Mouse (Mus musculus): ENCODE data around the gene Ing5. TPM values are rescaled to one million over a fixed set of nuclear protein-coding genes. Genes with fewer than 3 reads are reported as not detected.
"Not testable (repeated sequence)": the region's sequence is repeated elsewhere in the genome, so short reads cannot be mapped to it uniquely, and the experiment has no call there.

The Ing5 gene
- polyA plus RNA-seq, 1 experiment from 2014 or later = 20.6 TPM

DNA sequence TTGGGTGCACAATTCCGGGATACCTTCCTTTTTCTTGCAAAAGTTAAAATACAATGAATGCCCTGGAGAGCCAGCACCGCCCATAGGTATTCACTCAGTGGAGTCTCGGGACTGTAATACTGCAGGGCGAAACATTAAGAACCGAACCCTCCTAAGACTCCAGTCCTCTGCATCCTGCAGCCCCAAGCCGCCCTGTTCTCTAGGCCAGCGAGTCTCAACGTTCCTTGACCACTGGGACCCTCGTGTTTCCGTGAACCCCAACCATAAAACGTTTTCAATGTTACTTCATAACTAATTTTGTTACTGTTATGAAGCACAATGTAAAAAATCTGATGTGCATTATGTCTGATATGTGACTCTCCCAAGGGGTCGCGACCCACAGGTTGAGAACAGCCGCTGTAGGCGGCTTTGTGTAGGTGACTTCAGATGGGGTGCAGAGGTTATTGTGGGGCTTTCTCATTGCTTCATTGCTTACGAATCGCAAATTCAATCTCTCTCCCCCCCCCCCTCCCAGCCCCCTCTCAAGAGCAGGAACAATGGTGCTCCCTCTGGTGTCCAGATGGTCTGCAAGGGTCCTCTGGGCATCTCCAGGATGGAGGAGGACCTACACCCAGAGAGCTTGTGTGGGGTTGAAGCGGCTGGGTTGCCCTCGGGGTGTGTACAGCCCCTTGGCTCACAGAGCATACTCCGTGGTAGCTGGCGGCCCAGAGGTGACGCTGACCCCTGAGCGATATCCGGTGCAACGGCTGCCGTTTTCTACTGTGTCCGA lies 22.2 kb downstream of the Ing5 start:
- peak overlapping the region; percentile 94 for H3K27ac ChIP-seq (ENCODE audit: low read length)
- 42% methylated on average over 27 of the region's 27 CpGs for WGBS
- H3K4me1 ChIP-seq (ENCODE audit: insufficient read depth, low read length) = peaks cover 6% of the 10 kb centered on the region; the same call in 1 of the 2 replicates
- H3K9me3 ChIP-seq (ENCODE audit: low read length) = no peaks in the 10 kb centered on the region
- ATAC-seq (ENCODE audit: low FRiP score, low TSS enrichment) = peak; percentile 53; the same call in 1 of the 2 replicates
- H3K4me3 ChIP-seq (ENCODE audit: low read length) = peak overlapping the region; percentile 56
- H3K9ac ChIP-seq (replicated peaks; ENCODE audit: low read length) = peak overlapping the region; percentile 68
- no peaks in the 10 kb centered on the region for H3K27me3 ChIP-seq (ENCODE audit: insufficient read depth, low read length)
- H3K4me2 ChIP-seq (replicated peaks; ENCODE audit: low read depth, low read length) = peak overlapping the region; percentile 85
- peaks cover 9% of the 10 kb centered on the region; the same call in 1 of the 2 replicates for H3K36me3 ChIP-seq (ENCODE audit: insufficient read depth, low read length)

- peak overlapping the region; percentile 85 for H3K4me2 ChIP-seq (replicated peaks; ENCODE audit: low read depth, low read length)
- H3K9ac ChIP-seq (replicated peaks; ENCODE audit: low read length) = no peak overlapping the region
- no peak overlapping the region for H3K4me3 ChIP-seq (ENCODE audit: low read length)
Measured at GRCm38 (mm10) chr1:93826540-93826835, 22.7 kb downstream of the Ing5 start.

GRCm38 (mm10) chr1:93832754-93833360 lies 29.1 kb downstream of the Ing5 start:
- not testable (repeated sequence) for H3K4me2 ChIP-seq (replicated peaks; ENCODE audit: low read depth, low read length); H3K4me3 ChIP-seq (ENCODE audit: low read length); H3K27me3 ChIP-seq (ENCODE audit: insufficient read depth, low read length); H3K9ac ChIP-seq (replicated peaks; ENCODE audit: low read length); H3K4me1 ChIP-seq (ENCODE audit: insufficient read depth, low read length); H3K9me3 ChIP-seq (ENCODE audit: low read length); H3K27ac ChIP-seq (ENCODE audit: low read length); H3K36me3 ChIP-seq (ENCODE audit: insufficient read depth, low read length)
- 85% methylated on average over 1 of the region's 4 CpGs for WGBS
- peak; percentile 13; the same call in 1 of the 2 replicates for ATAC-seq (ENCODE audit: low FRiP score, low TSS enrichment)

More at GRCm38 (mm10) chr1:93826540-93826835, 22.7 kb downstream of the Ing5 start:
- Histone ChIP-seq H3K27me3 (ENCODE audit: insufficient read depth, low read length) (no peaks in the 10 kb centered on the region), H3K4me1 (ENCODE audit: insufficient read depth, low read length) (peaks cover 6% of the 10 kb centered on the region; the same call in 1 of the 2 replicates), H3K27ac (ENCODE audit: low read length) (no peak overlapping the region), H3K9me3 (ENCODE audit: low read length) (no peaks in the 10 kb centered on the region), H3K36me3 (ENCODE audit: insufficient read depth, low read length) (peaks cover 6% of the 10 kb centered on the region; the same call in 1 of the 2 replicates)
- 93% methylated on average over 9 of the region's 9 CpGs for WGBS
- ATAC-seq (ENCODE audit: low FRiP score, low TSS enrichment) = no peak

DNA sequence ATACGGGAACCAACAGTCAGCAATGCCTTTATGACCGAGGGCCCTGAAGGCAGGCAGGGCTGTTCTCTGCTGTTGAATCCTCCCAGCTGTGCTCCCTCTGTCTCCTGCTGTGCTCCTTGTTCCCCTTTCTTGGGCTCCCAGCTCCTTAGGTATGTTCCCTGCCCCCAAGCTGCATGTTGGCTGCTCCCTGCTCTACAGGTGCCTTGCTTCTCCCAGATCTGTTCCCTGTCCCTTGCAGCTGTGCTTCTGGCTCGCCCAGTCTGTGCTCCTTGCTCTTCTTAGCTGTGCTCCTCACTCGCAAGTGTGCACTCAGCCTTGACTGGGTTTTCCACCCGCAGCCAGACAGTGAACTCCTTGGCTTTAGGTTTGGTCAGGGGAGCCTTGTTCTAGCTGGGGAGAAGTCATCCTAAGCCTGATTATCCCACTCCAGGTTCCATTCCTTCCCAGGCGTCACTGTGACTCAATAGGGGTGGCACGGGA lies 30.9 kb downstream of the Ing5 start:
- Histone ChIP-seq H3K9ac (replicated peaks; ENCODE audit: low read length) (no peak overlapping the region), H3K27ac (ENCODE audit: low read length) (no peak overlapping the region), H3K9me3 (ENCODE audit: low read length) (no peaks in the 10 kb centered on the region), H3K27me3 (ENCODE audit: insufficient read depth, low read length) (no peaks in the 10 kb centered on the region), H3K36me3 (ENCODE audit: insufficient read depth, low read length) (peaks cover 10% of the 10 kb centered on the region), H3K4me2 (replicated peaks; ENCODE audit: low read depth, low read length) (no peak overlapping the region), H3K4me1 (ENCODE audit: insufficient read depth, low read length) (no peaks in the 10 kb centered on the region), H3K4me3 (ENCODE audit: low read length) (no peak overlapping the region)
- 80% methylated on average over 7 of the region's 7 CpGs for WGBS
- ATAC-seq (ENCODE audit: low FRiP score, low TSS enrichment) = no peak

DNA sequence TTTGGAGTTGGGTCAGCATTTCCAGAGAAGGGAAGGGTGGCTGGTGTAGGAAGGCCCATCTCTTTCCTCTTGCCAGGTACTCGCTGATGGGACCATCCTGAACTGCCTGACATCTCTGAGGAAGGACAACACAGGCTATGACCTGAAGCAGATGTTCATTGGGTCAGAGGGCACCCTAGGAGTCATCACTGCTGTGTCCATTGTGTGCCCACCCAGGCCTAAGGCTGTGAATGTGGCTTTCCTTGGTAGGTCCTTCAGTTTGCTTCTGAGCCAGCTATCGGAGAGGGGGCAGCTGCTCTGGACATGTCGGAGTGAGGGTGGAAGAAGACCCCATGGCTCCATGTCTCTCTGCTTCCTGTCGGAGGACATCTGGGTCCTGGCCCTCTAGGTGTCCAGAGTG lies 31.4 kb downstream of the Ing5 start:
- Histone ChIP-seq H3K27ac (ENCODE audit: low read length) (no peak overlapping the region), H3K36me3 (ENCODE audit: insufficient read depth, low read length) (peaks cover 10% of the 10 kb centered on the region), H3K9ac (replicated peaks; ENCODE audit: low read length) (no peak overlapping the region), H3K4me3 (ENCODE audit: low read length) (no peak overlapping the region), H3K4me1 (ENCODE audit: insufficient read depth, low read length) (no peaks in the 10 kb centered on the region), H3K4me2 (replicated peaks; ENCODE audit: low read depth, low read length) (no peak overlapping the region), H3K9me3 (ENCODE audit: low read length) (no peaks in the 10 kb centered on the region), H3K27me3 (ENCODE audit: insufficient read depth, low read length) (no peaks in the 10 kb centered on the region)
- WGBS = 89% methylated on average over 4 of the region's 4 CpGs
- ATAC-seq (ENCODE audit: low FRiP score, low TSS enrichment) = no peak

DNA sequence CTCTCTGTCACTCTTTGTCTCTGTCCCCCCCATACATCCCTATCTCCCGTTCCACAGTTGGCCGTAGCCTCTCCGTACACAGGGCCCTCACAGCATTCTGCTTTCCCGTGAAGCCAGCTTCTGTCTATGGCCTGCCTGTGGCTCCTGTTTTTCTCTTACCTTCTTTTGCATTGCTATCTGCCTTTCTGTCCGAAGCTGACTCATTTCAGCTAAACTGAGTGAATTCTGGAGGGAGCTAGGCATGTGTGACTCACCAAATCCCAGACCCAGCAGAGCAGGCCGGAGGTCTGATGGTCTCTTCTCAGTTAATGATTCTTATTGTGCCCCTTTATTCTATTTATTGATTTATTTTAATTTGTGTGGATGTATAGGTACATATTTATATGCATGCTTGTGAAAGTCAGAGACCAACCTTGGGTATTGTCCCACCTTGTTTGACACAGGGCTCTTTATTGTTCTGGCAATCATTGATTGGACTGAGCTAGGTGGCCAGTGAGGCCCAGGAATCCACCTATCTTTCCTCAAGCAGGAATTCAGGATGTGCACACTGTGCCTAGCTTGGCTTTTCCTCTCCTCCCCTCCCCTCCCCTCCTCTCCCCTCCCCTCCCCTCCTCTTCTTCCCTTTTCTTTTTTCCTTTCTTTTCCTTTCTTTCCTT lies 32.2 kb downstream of the Ing5 start:
- no peak overlapping the region for H3K27ac ChIP-seq (ENCODE audit: low read length)
- no peaks in the 10 kb centered on the region for H3K9me3 ChIP-seq (ENCODE audit: low read length)
- peaks cover 10% of the 10 kb centered on the region for H3K36me3 ChIP-seq (ENCODE audit: insufficient read depth, low read length)
- no peak overlapping the region for H3K9ac ChIP-seq (replicated peaks; ENCODE audit: low read length)
- ATAC-seq (ENCODE audit: low FRiP score, low TSS enrichment) = no peak
- no peaks in the 10 kb centered on the region for H3K27me3 ChIP-seq (ENCODE audit: insufficient read depth, low read length)
- H3K4me2 ChIP-seq (replicated peaks; ENCODE audit: low read depth, low read length) = no peak overlapping the region
- H3K4me1 ChIP-seq (ENCODE audit: insufficient read depth, low read length) = no peaks in the 10 kb centered on the region
- H3K4me3 ChIP-seq (ENCODE audit: low read length) = no peak overlapping the region
- 91% methylated on average over 6 of the region's 6 CpGs for WGBS

DNA sequence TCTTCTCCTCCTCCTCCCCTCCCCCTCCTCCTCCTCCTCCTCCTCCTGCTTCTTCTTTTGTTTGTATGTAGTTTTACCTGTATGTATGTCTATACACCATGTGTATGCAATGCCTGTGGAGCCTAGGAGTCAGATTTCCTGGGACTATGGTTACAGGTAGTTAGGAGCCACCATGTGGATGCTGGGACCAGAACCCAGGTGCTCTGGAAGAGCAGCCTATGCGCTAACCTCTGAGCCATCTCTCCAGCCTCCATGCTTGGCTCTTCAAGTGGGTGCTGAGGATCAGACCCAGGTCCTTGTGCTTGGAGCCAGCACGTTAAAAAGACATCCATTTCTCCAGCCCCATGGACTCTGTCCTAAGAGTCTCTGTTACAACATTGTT lies 32.8 kb downstream of the Ing5 start:
- no peaks in the 10 kb centered on the region for H3K4me1 ChIP-seq (ENCODE audit: insufficient read depth, low read length)
- no peak overlapping the region for H3K27ac ChIP-seq (ENCODE audit: low read length)
- H3K4me3 ChIP-seq (ENCODE audit: low read length) = no peak overlapping the region
- no peak overlapping the region for H3K4me2 ChIP-seq (replicated peaks; ENCODE audit: low read depth, low read length)
- H3K9me3 ChIP-seq (ENCODE audit: low read length) = no peaks in the 10 kb centered on the region
- H3K36me3 ChIP-seq (ENCODE audit: insufficient read depth, low read length) = peaks cover 10% of the 10 kb centered on the region
- no peaks in the 10 kb centered on the region for H3K27me3 ChIP-seq (ENCODE audit: insufficient read depth, low read length)
- no peak for ATAC-seq (ENCODE audit: low FRiP score, low TSS enrichment)
- no peak overlapping the region for H3K9ac ChIP-seq (replicated peaks; ENCODE audit: low read length)
- 86% methylated on average over 2 of the region's 2 CpGs for WGBS

DNA sequence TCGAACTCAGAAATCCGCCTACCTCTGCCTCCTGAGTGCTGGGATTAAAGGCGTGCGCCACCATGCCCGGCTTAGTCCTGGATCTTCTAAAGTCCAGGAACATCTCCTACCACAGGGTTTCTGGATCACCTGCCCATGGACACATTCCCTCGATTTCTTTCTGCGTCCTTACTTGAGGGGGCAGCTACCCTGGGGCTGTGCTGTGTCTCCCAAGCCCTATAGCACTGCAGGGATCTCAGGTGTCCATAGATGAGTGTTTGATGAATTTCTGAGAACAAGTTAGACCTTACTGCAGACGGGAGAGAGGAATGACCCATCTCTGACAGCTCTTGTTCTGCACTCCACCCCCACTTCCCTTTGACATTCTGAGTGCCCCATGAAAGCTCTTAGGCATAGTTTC lies 33.6 kb downstream of the Ing5 start:
- Histone ChIP-seq H3K4me1 (ENCODE audit: insufficient read depth, low read length) (no peaks in the 10 kb centered on the region), H3K4me3 (ENCODE audit: low read length) (no peak overlapping the region), H3K27me3 (ENCODE audit: insufficient read depth, low read length) (no peaks in the 10 kb centered on the region), H3K9me3 (ENCODE audit: low read length) (no peaks in the 10 kb centered on the region), H3K4me2 (replicated peaks; ENCODE audit: low read depth, low read length) (no peak overlapping the region), H3K9ac (replicated peaks; ENCODE audit: low read length) (no peak overlapping the region), H3K36me3 (ENCODE audit: insufficient read depth, low read length) (peaks cover 10% of the 10 kb centered on the region), H3K27ac (ENCODE audit: low read length) (no peak overlapping the region)
- 95% methylated on average over 8 of the region's 8 CpGs for WGBS
- no peak for ATAC-seq (ENCODE audit: low FRiP score, low TSS enrichment)

DNA sequence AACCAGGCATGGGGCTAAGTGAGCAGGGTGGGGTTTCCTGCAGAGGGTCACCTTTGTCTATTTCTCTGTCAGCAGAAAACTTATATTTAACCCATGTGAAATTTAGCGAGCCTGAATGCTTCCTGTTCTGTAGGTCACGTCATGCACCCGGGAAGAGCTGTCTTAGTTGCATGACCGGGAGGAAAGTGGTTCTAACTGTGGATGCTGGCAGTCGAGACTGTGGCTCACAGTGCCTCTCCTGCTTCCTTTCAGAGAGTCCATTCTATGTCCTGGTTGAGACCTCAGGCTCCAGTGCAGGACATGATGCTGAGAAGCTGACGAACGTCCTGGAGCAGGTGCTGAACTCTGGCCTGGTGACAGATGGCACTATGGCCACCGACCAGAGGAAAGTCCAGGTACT lies 34.8 kb downstream of the Ing5 start:
- H3K4me3 ChIP-seq (ENCODE audit: low read length); H3K4me1 ChIP-seq (ENCODE audit: insufficient read depth, low read length); ATAC-seq (ENCODE audit: low FRiP score, low TSS enrichment); H3K27me3 ChIP-seq (ENCODE audit: insufficient read depth, low read length); H3K27ac ChIP-seq (ENCODE audit: low read length); H3K9ac ChIP-seq (replicated peaks; ENCODE audit: low read length); H3K4me2 ChIP-seq (replicated peaks; ENCODE audit: low read depth, low read length); H3K9me3 ChIP-seq (ENCODE audit: low read length); H3K36me3 ChIP-seq (ENCODE audit: insufficient read depth, low read length): not testable (repeated sequence)
- WGBS = 86% methylated on average over 7 of the region's 8 CpGs

Measured in kidney, embryonic 16.5 days (tissue).